Mouse (Mus musculus) retina, embryonic 14.5 days (tissue): Measurements from ENCODE around the gene Dyrk1b.
"Not testable (repeated sequence)": the region's sequence is repeated elsewhere in the genome, so short reads cannot be mapped to it uniquely, and the experiment has no call there.

Experiments used
- DNase-seq: peaks from one replicate; pipeline ENCODE4 v3.0.0-alpha.2; 2015; ENCODE audit warnings: low spot score

Gene Dyrk1b

GRCm38 (mm10) chr7:28195414-28196098, 16.3 kb downstream of the Dyrk1b start:
- DNase-seq: no peak

- no peak for DNase-seq
Measured at GRCm38 (mm10) chr7:28196528-28196927, 17.3 kb downstream of the Dyrk1b start.

GRCm38 (mm10) chr7:28199054-28199453, 19.8 kb downstream of the Dyrk1b start:
- DNase-seq: no peak

DNA sequence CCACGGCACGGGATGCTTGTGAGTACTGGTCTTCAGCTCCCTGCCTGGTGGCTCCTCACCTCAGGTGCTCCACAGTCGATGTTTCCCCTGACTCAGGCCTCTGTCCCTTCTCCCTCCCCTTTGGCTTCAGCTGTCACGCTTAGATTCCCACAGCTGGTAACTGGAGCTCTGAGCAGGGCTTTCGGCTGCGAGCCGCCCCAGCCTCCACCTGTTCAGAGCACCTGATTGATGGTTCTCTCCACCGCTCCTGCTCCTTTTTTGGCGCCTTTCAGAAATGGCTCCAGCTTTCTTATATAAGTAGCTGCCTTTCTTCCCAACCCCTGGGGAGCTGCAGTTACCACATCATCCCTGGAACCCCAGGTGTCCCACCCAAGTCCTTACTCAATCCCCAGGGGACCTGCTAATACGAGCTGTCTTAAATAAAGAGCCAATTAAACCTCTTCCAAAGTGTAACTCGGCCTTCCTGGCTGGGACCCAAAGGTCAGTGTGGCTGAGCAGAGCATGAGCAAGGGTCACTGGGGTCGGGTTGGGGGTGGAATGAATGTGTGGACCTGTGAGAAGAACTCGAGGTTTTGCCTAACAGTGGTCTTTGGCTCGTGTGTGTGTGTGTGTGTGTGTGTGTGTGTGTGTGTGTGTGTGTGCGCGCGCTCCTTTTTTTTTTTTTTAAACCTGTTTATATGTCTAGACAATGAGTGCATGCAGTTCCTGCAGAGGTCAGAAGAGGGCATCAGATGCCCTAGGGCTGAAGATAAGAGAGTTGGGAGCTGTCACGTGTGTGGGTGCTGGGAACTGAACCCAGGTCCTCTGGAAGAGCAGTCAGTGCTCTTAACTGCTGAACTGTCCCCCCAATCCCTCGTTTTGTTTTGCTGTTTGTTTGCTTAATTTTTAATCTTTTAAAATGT, 24.2 kb downstream of the Dyrk1b start:
- DNase-seq: no peak

GRCm38 (mm10) chr7:28206044-28206600, 26.9 kb downstream of the Dyrk1b start:
- no peak for DNase-seq

- DNase-seq: no peak
Measured at GRCm38 (mm10) chr7:28208396-28208987, 29.2 kb downstream of the Dyrk1b start.

DNA sequence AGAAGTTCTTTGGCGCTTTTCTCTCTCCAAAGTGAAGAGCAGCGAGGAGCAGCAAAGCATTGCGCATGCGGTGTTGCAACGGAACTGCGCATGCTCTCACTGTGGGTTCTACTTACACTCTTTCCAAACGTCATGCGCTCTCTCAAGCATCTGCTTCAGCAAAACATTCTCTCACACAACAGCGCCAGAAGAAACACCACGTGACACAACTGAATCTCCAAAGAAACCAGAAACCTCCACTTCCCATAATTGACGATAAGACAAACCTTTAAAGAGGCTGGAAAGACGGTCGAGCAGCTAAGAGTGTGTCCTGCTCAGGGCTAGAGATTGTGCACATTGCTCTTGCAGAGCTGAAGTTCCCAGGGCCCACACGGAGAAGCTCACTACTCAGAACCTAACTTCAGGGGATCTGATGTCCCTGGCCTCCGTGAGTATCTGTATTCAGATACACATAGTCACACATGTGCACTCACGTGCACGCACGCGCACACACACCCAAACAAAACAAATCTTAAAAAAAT, 29.8 kb downstream of the Dyrk1b start:
- peak; percentile 80 for DNase-seq

DNA sequence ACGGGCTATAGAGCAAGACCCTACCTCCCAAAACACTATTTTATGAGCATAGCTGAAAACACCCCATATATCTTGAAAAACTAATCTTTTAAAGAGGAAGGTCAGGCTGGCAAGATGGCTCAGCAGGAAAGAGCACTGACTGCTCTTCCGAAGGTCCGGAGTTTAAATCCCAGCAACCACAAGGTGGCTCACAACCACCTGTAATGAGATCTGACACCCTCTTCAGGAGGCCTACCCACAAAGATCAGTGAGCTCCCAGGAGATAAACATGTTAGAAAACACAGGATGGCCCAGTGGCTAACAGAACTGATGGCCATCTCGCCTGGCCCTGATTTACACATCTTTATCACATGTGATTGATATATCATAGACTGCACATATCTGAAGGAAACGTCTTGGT, 31.5 kb downstream of the Dyrk1b start:
- DNase-seq: no peak

DNA sequence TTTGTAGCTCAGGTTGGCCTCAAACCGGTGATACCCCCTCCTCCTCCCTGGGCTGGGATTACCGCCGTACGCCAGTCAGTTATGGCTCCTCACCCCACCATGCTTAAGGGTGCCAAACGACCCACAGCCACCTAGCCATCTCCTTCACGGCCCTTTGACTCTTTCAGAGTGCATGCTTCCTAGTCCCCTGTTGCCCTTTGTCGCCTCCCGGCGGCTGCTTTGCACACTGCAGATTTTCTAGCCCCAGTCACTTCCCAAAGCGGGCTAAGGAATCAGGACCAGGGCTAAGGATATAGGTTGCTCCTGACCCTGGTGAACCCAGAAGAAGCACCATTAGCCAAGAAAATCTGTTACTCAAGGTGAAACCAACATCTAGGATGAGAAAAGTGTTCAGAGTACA, 34.9 kb downstream of the Dyrk1b start:
- peak; percentile 80 for DNase-seq

GRCm38 (mm10) chr7:28215950-28216349, 36.7 kb downstream of the Dyrk1b start:
- DNase-seq: not testable (repeated sequence)

GRCm38 (mm10) chr7:28217811-28218210, 38.5 kb downstream of the Dyrk1b start:
- DNase-seq: not testable (repeated sequence)

DNA sequence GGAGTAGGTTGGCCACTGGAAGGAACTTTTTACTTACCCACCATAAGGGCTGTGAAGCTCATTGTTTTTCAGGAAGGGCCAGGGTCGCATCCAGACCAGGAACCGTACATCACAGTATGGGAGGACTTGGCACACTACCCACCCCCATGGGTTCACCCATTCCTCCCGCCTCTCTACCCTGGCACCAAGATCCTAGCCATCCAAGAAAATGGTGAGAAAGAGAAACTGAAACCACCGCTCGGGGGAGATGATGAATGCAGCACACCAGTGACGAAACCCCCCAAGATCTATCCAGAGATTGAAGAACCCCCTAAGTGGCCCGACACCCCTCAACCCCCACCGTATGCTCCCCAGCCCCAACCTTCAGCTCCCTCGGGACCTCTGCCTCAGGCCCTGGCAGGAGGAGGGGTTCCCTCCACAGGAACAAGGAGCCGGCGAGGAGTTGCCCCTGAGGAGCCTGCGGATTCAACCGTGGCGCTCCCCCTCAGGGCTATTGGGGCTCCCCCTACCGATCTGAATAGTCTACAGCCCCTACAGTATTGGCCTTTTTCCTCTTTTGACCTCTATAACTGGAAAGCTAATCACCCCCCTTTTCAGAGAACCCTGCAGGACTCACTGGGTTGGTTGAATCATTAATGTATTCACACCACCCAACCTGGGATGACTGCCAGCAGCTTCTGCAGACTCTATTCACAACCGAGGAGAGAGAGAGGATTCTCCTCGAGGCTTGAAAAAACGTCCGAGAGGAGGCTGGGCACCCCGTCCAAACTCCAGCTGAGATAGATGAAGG, 39.9 kb downstream of the Dyrk1b start:
- not testable (repeated sequence) for DNase-seq

GRCm38 (mm10) chr7:28226836-28227235, 47.6 kb downstream of the Dyrk1b start:
- DNase-seq: not testable (repeated sequence)

GRCm38 (mm10) chr7:28227421-28227820, 48.2 kb downstream of the Dyrk1b start:
- not testable (repeated sequence) for DNase-seq
